In the genomic region with DNA sequence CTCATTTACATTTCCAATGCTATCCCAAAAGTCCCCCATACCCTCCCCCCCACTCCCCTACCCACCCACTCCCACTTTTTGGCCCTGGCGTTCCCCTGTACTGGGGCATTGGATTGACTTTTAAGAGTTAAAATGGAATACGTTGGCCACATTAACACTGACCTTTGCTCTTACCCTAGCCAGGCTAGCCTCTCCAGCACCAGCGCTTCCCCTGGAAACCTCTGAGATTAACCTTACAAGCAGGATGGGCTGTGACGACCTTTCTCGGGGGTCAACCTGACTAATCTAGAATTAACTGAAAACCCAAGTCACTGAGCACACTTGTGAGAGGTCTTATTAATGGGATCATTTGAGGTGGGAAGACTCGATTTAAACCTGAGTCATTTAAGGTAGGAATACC, we compare ENCODE assay signal across 5 mouse cellular contexts.
"Had no signal": no experiment of that assay in that cellular context is flagged by ENCODE, and none has a peak within 500 bp of the region (broad histone marks: within the 10 kb centered on the region; RNA-seq: fewer than 3 reads in every experiment).

No protein-coding gene starts in this region.

- DNase-seq: left cerebral cortex, postnatal 4 days; lung, adult 18-20 months; right cerebral cortex, postnatal 4 days; spleen, adult 18-20 months; thymus, postnatal 36 days had no signal
